Mouse (Mus musculus): Measurements from ENCODE around the gene Opn1sw. TPM values are rescaled to one million over a fixed set of nuclear protein-coding genes. Genes with fewer than 3 reads are reported as not detected.

Opn1sw gene
- polyA plus RNA-seq, 1 experiment = not detected

DNA sequence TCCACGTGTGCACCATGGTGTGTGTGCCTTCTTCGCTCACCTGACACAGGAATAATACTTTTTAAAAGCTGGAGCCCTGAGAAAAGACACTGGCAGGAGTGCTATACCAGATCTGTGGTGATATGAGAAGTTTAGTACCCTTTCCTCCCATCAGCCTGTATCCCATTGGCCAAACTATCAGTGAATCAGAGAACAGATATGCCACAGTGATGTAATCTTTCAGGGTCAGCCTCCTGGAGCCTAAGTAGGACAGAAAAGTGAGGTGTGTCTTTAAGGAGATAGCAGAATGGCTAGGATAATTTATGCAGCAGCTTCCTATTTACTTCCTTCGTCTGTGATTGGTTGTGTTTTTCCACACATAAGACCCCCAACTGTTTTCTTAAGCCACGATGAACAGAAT lies 39.9 kb upstream of the Opn1sw start:
- Histone ChIP-seq H3K9me3 (replicated peaks; ENCODE audit: control insufficient read depth, insufficient read depth, low read length, poor library complexity, severe bottlenecking) (no peaks in the 10 kb centered on the region), H3K27ac (ENCODE audit: insufficient read depth, low read length) (no peak overlapping the region), H3K27me3 (ENCODE audit: control insufficient read depth, insufficient read depth, low read length, poor library complexity, severe bottlenecking) (peaks cover 2% of the 10 kb centered on the region; the same call in 1 of the 2 replicates), H3K4me1 (ENCODE audit: control insufficient read depth, insufficient read depth, low read length) (no peaks in the 10 kb centered on the region), H3K4me3 (ENCODE audit: low read depth, low read length) (no peak overlapping the region), H3K36me3 (ENCODE audit: control insufficient read depth, insufficient read depth, low read length, poor library complexity, severe bottlenecking) (no peaks in the 10 kb centered on the region), H3K9ac (ENCODE audit: low read depth, poor library complexity, severe bottlenecking) (no peak overlapping the region)
- TF ChIP-seq CTCF (IDR thresholded peaks at IDR 0.05; ENCODE audit: low read depth, low read length) (no peak), EP300 (IDR thresholded peaks at IDR 0.05; ENCODE audit: insufficient read depth, low read depth, low read length) (no peak)

GRCm38 (mm10) chr6:29426331-29426730 lies 38.1 kb upstream of the Opn1sw start:
- TF ChIP-seq EP300 (IDR thresholded peaks at IDR 0.05; ENCODE audit: insufficient read depth, low read depth, low read length) (no peak), POLR2A (IDR thresholded peaks at IDR 0.05; ENCODE audit: insufficient read depth, low read length) (no peak), CTCF (IDR thresholded peaks at IDR 0.05; ENCODE audit: low read depth, low read length) (no peak)
- no peak overlapping the region for H3K9ac ChIP-seq (ENCODE audit: low read depth, poor library complexity, severe bottlenecking)
- no peak overlapping the region for H3K27ac ChIP-seq (ENCODE audit: insufficient read depth, low read length)
- H3K9me3 ChIP-seq (replicated peaks; ENCODE audit: control insufficient read depth, insufficient read depth, low read length, poor library complexity, severe bottlenecking) = no peaks in the 10 kb centered on the region
- H3K36me3 ChIP-seq (ENCODE audit: control insufficient read depth, insufficient read depth, low read length, poor library complexity, severe bottlenecking) = no peaks in the 10 kb centered on the region
- no peak overlapping the region for H3K4me3 ChIP-seq (ENCODE audit: low read depth, low read length)
- H3K4me1 ChIP-seq (ENCODE audit: control insufficient read depth, insufficient read depth, low read length) = no peaks in the 10 kb centered on the region
- no peaks in the 10 kb centered on the region for H3K27me3 ChIP-seq (ENCODE audit: control insufficient read depth, insufficient read depth, low read length, poor library complexity, severe bottlenecking)

GRCm38 (mm10) chr6:29425118-29425517 lies 36.9 kb upstream of the Opn1sw start:
- H3K27ac ChIP-seq (ENCODE audit: insufficient read depth, low read length) = no peak overlapping the region
- TF ChIP-seq CTCF (IDR thresholded peaks at IDR 0.05; ENCODE audit: low read depth, low read length) (no peak), POLR2A (IDR thresholded peaks at IDR 0.05; ENCODE audit: insufficient read depth, low read length) (no peak), EP300 (IDR thresholded peaks at IDR 0.05; ENCODE audit: insufficient read depth, low read depth, low read length) (no peak)
- no peak overlapping the region for H3K4me3 ChIP-seq (ENCODE audit: low read depth, low read length)
- H3K27me3 ChIP-seq (ENCODE audit: control insufficient read depth, insufficient read depth, low read length, poor library complexity, severe bottlenecking) = no peaks in the 10 kb centered on the region
- no peak overlapping the region for H3K9ac ChIP-seq (ENCODE audit: low read depth, poor library complexity, severe bottlenecking)
- H3K4me1 ChIP-seq (ENCODE audit: control insufficient read depth, insufficient read depth, low read length) = no peaks in the 10 kb centered on the region
- H3K9me3 ChIP-seq (replicated peaks; ENCODE audit: control insufficient read depth, insufficient read depth, low read length, poor library complexity, severe bottlenecking) = no peaks in the 10 kb centered on the region
- no peaks in the 10 kb centered on the region for H3K36me3 ChIP-seq (ENCODE audit: control insufficient read depth, insufficient read depth, low read length, poor library complexity, severe bottlenecking)

GRCm38 (mm10) chr6:29420596-29420995 lies 32.3 kb upstream of the Opn1sw start:
- Histone ChIP-seq H3K27ac (ENCODE audit: insufficient read depth, low read length) (no peak overlapping the region), H3K36me3 (ENCODE audit: control insufficient read depth, insufficient read depth, low read length, poor library complexity, severe bottlenecking) (no peaks in the 10 kb centered on the region), H3K9me3 (replicated peaks; ENCODE audit: control insufficient read depth, insufficient read depth, low read length, poor library complexity, severe bottlenecking) (no peaks in the 10 kb centered on the region), H3K4me1 (ENCODE audit: control insufficient read depth, insufficient read depth, low read length) (no peaks in the 10 kb centered on the region), H3K27me3 (ENCODE audit: control insufficient read depth, insufficient read depth, low read length, poor library complexity, severe bottlenecking) (no peaks in the 10 kb centered on the region), H3K9ac (ENCODE audit: low read depth, poor library complexity, severe bottlenecking) (no peak overlapping the region), H3K4me3 (ENCODE audit: low read depth, low read length) (no peak overlapping the region)
- TF ChIP-seq EP300 (IDR thresholded peaks at IDR 0.05; ENCODE audit: insufficient read depth, low read depth, low read length) (no peak), POLR2A (IDR thresholded peaks at IDR 0.05; ENCODE audit: insufficient read depth, low read length) (no peak), CTCF (IDR thresholded peaks at IDR 0.05; ENCODE audit: low read depth, low read length) (no peak)

DNA sequence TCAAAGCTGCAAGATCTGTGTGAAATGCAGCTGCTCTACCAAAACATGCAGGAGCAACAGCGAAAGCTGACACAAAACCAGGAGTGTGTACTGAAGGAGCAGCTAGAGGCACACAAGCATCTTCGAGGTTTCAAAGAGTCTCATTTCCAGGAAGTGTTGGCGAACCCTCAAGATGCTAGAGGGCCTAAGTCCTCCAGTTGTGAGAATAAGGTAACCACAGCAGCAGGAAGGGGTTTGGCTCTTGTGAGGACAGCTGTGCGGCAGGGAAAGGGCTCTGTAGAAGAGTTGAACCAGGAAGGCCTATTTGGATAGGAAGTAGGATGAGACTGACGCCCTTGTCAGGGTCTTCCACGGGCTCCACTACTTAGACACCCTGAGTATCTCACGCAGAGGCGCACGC lies 27.2 kb upstream of the Opn1sw start:
- Histone ChIP-seq H3K9me3 (replicated peaks; ENCODE audit: control insufficient read depth, insufficient read depth, low read length, poor library complexity, severe bottlenecking) (no peaks in the 10 kb centered on the region), H3K4me1 (ENCODE audit: control insufficient read depth, insufficient read depth, low read length) (no peaks in the 10 kb centered on the region), H3K4me3 (ENCODE audit: low read depth, low read length) (no peak overlapping the region), H3K36me3 (ENCODE audit: control insufficient read depth, insufficient read depth, low read length, poor library complexity, severe bottlenecking) (no peaks in the 10 kb centered on the region), H3K27me3 (ENCODE audit: control insufficient read depth, insufficient read depth, low read length, poor library complexity, severe bottlenecking) (no peaks in the 10 kb centered on the region), H3K27ac (ENCODE audit: insufficient read depth, low read length) (no peak overlapping the region), H3K9ac (ENCODE audit: low read depth, poor library complexity, severe bottlenecking) (no peak overlapping the region)
- TF ChIP-seq CTCF (IDR thresholded peaks at IDR 0.05; ENCODE audit: low read depth, low read length) = no peak
- no peak for TF ChIP-seq POLR2A (IDR thresholded peaks at IDR 0.05; ENCODE audit: insufficient read depth, low read length)
- no peak for TF ChIP-seq EP300 (IDR thresholded peaks at IDR 0.05; ENCODE audit: insufficient read depth, low read depth, low read length)

DNA sequence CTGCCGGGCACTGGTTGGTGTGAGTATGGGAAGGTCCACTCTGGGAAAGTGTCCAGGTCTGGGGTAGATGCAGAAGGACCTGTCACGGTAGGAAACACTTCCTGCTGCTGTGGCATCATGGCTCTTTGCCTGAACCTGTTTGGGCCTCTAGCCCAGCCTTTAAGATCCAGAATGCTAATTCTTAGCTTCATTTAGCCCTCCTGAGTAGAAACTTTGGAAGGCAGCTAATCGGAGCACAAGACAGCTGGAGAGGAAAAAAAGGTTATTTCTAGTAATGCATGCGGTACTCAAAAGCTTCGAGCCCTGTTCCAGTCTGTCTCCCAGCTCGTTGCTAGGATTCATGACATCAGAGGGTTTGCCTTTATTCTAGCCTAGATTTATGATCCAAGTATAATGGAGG lies 18.1 kb upstream of the Opn1sw start:
- Histone ChIP-seq H3K36me3 (ENCODE audit: control insufficient read depth, insufficient read depth, low read length, poor library complexity, severe bottlenecking) (no peaks in the 10 kb centered on the region), H3K9ac (ENCODE audit: low read depth, poor library complexity, severe bottlenecking) (no peak overlapping the region)

More for the DNA sequence above, 18.1 kb upstream of the Opn1sw start:
- H3K4me3 ChIP-seq (ENCODE audit: low read depth, low read length) = no peak overlapping the region
- TF ChIP-seq POLR2A (IDR thresholded peaks at IDR 0.05; ENCODE audit: insufficient read depth, low read length) (no peak), CTCF (IDR thresholded peaks at IDR 0.05; ENCODE audit: low read depth, low read length) (no peak), EP300 (IDR thresholded peaks at IDR 0.05; ENCODE audit: insufficient read depth, low read depth, low read length) (no peak)
- no peaks in the 10 kb centered on the region for H3K4me1 ChIP-seq (ENCODE audit: control insufficient read depth, insufficient read depth, low read length)
- no peaks in the 10 kb centered on the region for H3K27me3 ChIP-seq (ENCODE audit: control insufficient read depth, insufficient read depth, low read length, poor library complexity, severe bottlenecking)
- no peak overlapping the region for H3K27ac ChIP-seq (ENCODE audit: insufficient read depth, low read length)
- no peaks in the 10 kb centered on the region for H3K9me3 ChIP-seq (replicated peaks; ENCODE audit: control insufficient read depth, insufficient read depth, low read length, poor library complexity, severe bottlenecking)
